Mouse (Mus musculus) lung, postnatal 0 days (tissue): Measurements from ENCODE around the gene Olfr17.
"Not testable (repeated sequence)": the region's sequence is repeated elsewhere in the genome, so short reads cannot be mapped to it uniquely, and the experiment has no call there.

Source experiments
- CTCF ChIP-seq: IDR thresholded peaks from 2 replicates; pipeline ENCODE4 v1.5.1; 2016; ENCODE audit warnings: antibody characterized with exemption, mild to moderate bottlenecking
- EP300 ChIP-seq: IDR thresholded peaks from 2 replicates; pipeline ENCODE4 v1.6.1; 2016; ENCODE audit warnings: antibody characterized with exemption, mild to moderate bottlenecking, control low read depth

- not testable (repeated sequence) for TF ChIP-seq CTCF, EP300
These were observed 38.0 kb downstream of the Olfr17 start, which contains the start of gene Olfr715 for GRCm38 (mm10) chr7:107130983-107131382.
